Mouse (Mus musculus) ovary, postnatal 10 days (tissue): ENCODE measurements around the gene Ifi27l2b.

Source experiments
- DNase-seq: peaks from one replicate; pipeline ENCODE4 v3.0.0; 2022; ENCODE audit warnings: low spot score

Gene Ifi27l2b

GRCm38 (mm10) chr12:103434861-103435260, 22.2 kb downstream of the Ifi27l2b start:
- DNase-seq = no peak

- DNase-seq = peak; percentile 15
These were observed 22.9 kb downstream of the Ifi27l2b start, which contains the start of gene Ifi27 for GRCm38 (mm10) chr12:103433986-103434731. Gene Ifi27, plus strand, starts transcription at chr12:103434211.

GRCm38 (mm10) chr12:103433430-103433829, 23.6 kb downstream of the Ifi27l2b start:
- no peak for DNase-seq

- DNase-seq = no peak
These were observed 30.3 kb downstream of the Ifi27l2b start for GRCm38 (mm10) chr12:103426710-103427109.

GRCm38 (mm10) chr12:103425729-103426470, 31.1 kb downstream of the Ifi27l2b start, which contains the start of gene Ddx24:
Gene Ddx24, minus strand, starts transcription at chr12:103425830.
- DNase-seq = peak; percentile 78

- no peak for DNase-seq
These were observed 31.9 kb downstream of the Ifi27l2b start for GRCm38 (mm10) chr12:103425016-103425728.

- no peak for DNase-seq
These were observed 48.9 kb downstream of the Ifi27l2b start for GRCm38 (mm10) chr12:103408144-103408543.

- DNase-seq = no peak
These were observed 49.3 kb downstream of the Ifi27l2b start, which contains the start of gene 9330161L09Rik for GRCm38 (mm10) chr12:103407720-103408119. Gene 9330161L09Rik, minus strand, starts transcription at chr12:103407820.

GRCm38 (mm10) chr12:103404131-103404530, 52.9 kb downstream of the Ifi27l2b start:
- no peak for DNase-seq
